24 mouse cellular contexts compared by ENCODE assay signal in genomic region chr4:73770592-73770991, GRCm38 (mm10). TPM values are rescaled to one million over a fixed set of nuclear protein-coding genes. Genes with fewer than 3 reads are reported as not detected.
A peak's percentile ranks its signal among the peaks of the same experiment; 100 is the strongest.
DNase-seq lines count a peak whose midpoint lies in the region; ATAC-seq lines count a peak whose summit lies in the region.
"Had no signal": no experiment of that assay in that cellular context is flagged by ENCODE, and none has a peak within 500 bp of the region (broad histone marks: within the 10 kb centered on the region; RNA-seq: fewer than 3 reads in every experiment).

No protein-coding gene starts in this region.

- H3K27me3 ChIP-seq in midbrain, embryonic 11.5 days (ENCODE audit: control insufficient read depth, insufficient read depth, low read length) = no peaks in the 10 kb centered on the region
- no peaks in the 10 kb centered on the region for H3K27me3 ChIP-seq in midbrain, embryonic 13.5 days
- no peaks in the 10 kb centered on the region for H3K27me3 ChIP-seq in embryonic facial prominence, embryonic 12.5 days
- H3K27me3 ChIP-seq in hindbrain, embryonic 16.5 days (replicated peaks; ENCODE audit: control insufficient read depth, insufficient read depth, low read length) = no peaks in the 10 kb centered on the region
- no peaks in the 10 kb centered on the region for H3K27me3 ChIP-seq in hindbrain, embryonic 11.5 days (ENCODE audit: control insufficient read depth, insufficient read depth, low read length)
- H3K27me3 ChIP-seq: CH12.LX; embryonic facial prominence, embryonic 15.5 days; forebrain, embryonic 12.5 days; heart, embryonic 12.5 days; hindbrain, embryonic 12.5 days had no signal

- no peaks in the 10 kb centered on the region for H3K36me3 ChIP-seq in midbrain, embryonic 11.5 days (ENCODE audit: control insufficient read depth, insufficient read depth, low read length)
- H3K36me3 ChIP-seq in midbrain, embryonic 13.5 days = no peaks in the 10 kb centered on the region
- no peaks in the 10 kb centered on the region for H3K36me3 ChIP-seq in embryonic facial prominence, embryonic 12.5 days
- no peaks in the 10 kb centered on the region for H3K36me3 ChIP-seq in hindbrain, embryonic 16.5 days (ENCODE audit: control insufficient read depth, insufficient read depth, low read length)
- H3K36me3 ChIP-seq in hindbrain, embryonic 11.5 days (ENCODE audit: control insufficient read depth, insufficient read depth, low read length) = no peaks in the 10 kb centered on the region
- H3K36me3 ChIP-seq: embryonic facial prominence, embryonic 15.5 days; forebrain, embryonic 12.5 days; heart, embryonic 12.5 days; hindbrain, embryonic 12.5 days had no signal

- H3K9ac ChIP-seq in midbrain, embryonic 11.5 days (ENCODE audit: low read length) = no peak overlapping the region
- H3K9ac ChIP-seq in midbrain, embryonic 13.5 days (replicated peaks) = no peak overlapping the region
- H3K9ac ChIP-seq in embryonic facial prominence, embryonic 12.5 days = no peak overlapping the region
- no peak overlapping the region for H3K9ac ChIP-seq in hindbrain, embryonic 16.5 days (ENCODE audit: low read depth, low read length)
- no peak overlapping the region for H3K9ac ChIP-seq in hindbrain, embryonic 11.5 days (ENCODE audit: low read depth, low read length)
- H3K9ac ChIP-seq: embryonic facial prominence, embryonic 15.5 days; forebrain, embryonic 12.5 days; heart, embryonic 12.5 days; hindbrain, embryonic 12.5 days had no signal

- H3K27ac ChIP-seq in midbrain, embryonic 11.5 days (ENCODE audit: low read depth, low read length) = no peak overlapping the region
- H3K27ac ChIP-seq in midbrain, embryonic 13.5 days = no peak overlapping the region
- H3K27ac ChIP-seq in embryonic facial prominence, embryonic 12.5 days = no peak overlapping the region
- H3K27ac ChIP-seq in hindbrain, embryonic 16.5 days (ENCODE audit: low read depth, low read length) = no peak overlapping the region
- H3K27ac ChIP-seq in hindbrain, embryonic 11.5 days (ENCODE audit: low read depth, low read length) = no peak overlapping the region
- H3K27ac ChIP-seq: embryonic facial prominence, embryonic 15.5 days; forebrain, embryonic 12.5 days; hindbrain, embryonic 12.5 days; hindbrain, postnatal 0 days had no signal

- H3K4me2 ChIP-seq in midbrain, embryonic 11.5 days = no peak overlapping the region
- H3K4me2 ChIP-seq in midbrain, embryonic 13.5 days (replicated peaks) = no peak overlapping the region
- H3K4me2 ChIP-seq in embryonic facial prominence, embryonic 12.5 days (replicated peaks) = no peak overlapping the region
- H3K4me2 ChIP-seq in hindbrain, embryonic 16.5 days (ENCODE audit: low read length) = no peak overlapping the region
- H3K4me2 ChIP-seq in hindbrain, embryonic 11.5 days (replicated peaks; ENCODE audit: low read depth, low read length) = no peak overlapping the region
- H3K4me2 ChIP-seq: embryonic facial prominence, embryonic 15.5 days; forebrain, embryonic 12.5 days; heart, embryonic 12.5 days; hindbrain, embryonic 12.5 days had no signal

- peak; percentile 67 for ATAC-seq in midbrain, embryonic 11.5 days (ENCODE audit: low FRiP score)
- no peak for ATAC-seq in midbrain, embryonic 13.5 days
- peak; percentile 16; the same call in 1 of the 2 replicates for ATAC-seq in embryonic facial prominence, embryonic 12.5 days (ENCODE audit: insufficient number of reproducible peaks, insufficient read depth, low FRiP score, low TSS enrichment)
- ATAC-seq in hindbrain, embryonic 16.5 days = no peak
- ATAC-seq in hindbrain, embryonic 11.5 days (ENCODE audit: low FRiP score) = no peak
- ATAC-seq: forebrain, embryonic 16.5 days; hindbrain, postnatal 0 days had no signal

- H3K4me1 ChIP-seq in midbrain, embryonic 11.5 days (ENCODE audit: control insufficient read depth, insufficient read depth, low read length) = 0 out of 2 replicates have a peak, but pooled peaks cover 3% of the 10 kb centered on the region
- H3K4me1 ChIP-seq in midbrain, embryonic 13.5 days (replicated peaks) = 0 out of 2 replicates have a peak, but pooled peaks cover 4% of the 10 kb centered on the region
- peaks cover 6% of the 10 kb centered on the region; the same call in 1 of the 2 replicates for H3K4me1 ChIP-seq in embryonic facial prominence, embryonic 12.5 days
- no peaks in the 10 kb centered on the region for H3K4me1 ChIP-seq in hindbrain, embryonic 16.5 days (ENCODE audit: control insufficient read depth, insufficient read depth, low read depth, low read length)
- H3K4me1 ChIP-seq in hindbrain, embryonic 11.5 days (replicated peaks; ENCODE audit: control insufficient read depth, insufficient read depth, low read length) = no peaks in the 10 kb centered on the region
- H3K4me1 ChIP-seq: embryonic facial prominence, embryonic 15.5 days; hindbrain, embryonic 12.5 days had no signal

- H3K9me3 ChIP-seq in midbrain, embryonic 11.5 days (ENCODE audit: control insufficient read depth, low read length) = no peaks in the 10 kb centered on the region
- H3K9me3 ChIP-seq in midbrain, embryonic 13.5 days = no peaks in the 10 kb centered on the region
- no peaks in the 10 kb centered on the region for H3K9me3 ChIP-seq in embryonic facial prominence, embryonic 12.5 days
- H3K9me3 ChIP-seq in hindbrain, embryonic 16.5 days (ENCODE audit: control insufficient read depth, low read length) = no peaks in the 10 kb centered on the region
- H3K9me3 ChIP-seq in hindbrain, embryonic 11.5 days (ENCODE audit: control insufficient read depth, low read length) = no peaks in the 10 kb centered on the region
- H3K9me3 ChIP-seq: embryonic facial prominence, embryonic 15.5 days; forebrain, embryonic 12.5 days; heart, embryonic 12.5 days; hindbrain, embryonic 12.5 days had no signal

- DNase-seq in midbrain, embryonic 11.5 days (ENCODE audit: low spot score, missing footprints) = peak; percentile 77
- peak; percentile 21 for DNase-seq in embryo, embryonic 10.5 days (ENCODE audit: low spot score)
- no peak for DNase-seq in hindbrain, embryonic 11.5 days (ENCODE audit: low spot score)
- DNase-seq in layer of hippocampus, postnatal 25 days (ENCODE audit: extremely low spot score in 1 of 2, low spot score in 1 of 2) = no peak
- DNase-seq: adrenal gland, adult 2 months; adrenal gland, postnatal 36 days; cerebellum, adult 11 months; cerebellum, adult 8-10 months; cerebellum, postnatal 14 days; gastrocnemius, postnatal 10 days; heart, adult 18-20 months; kidney, adult 11 months had no signal

- no peak overlapping the region for H3K4me3 ChIP-seq in midbrain, embryonic 11.5 days (ENCODE audit: low read depth, low read length)
- no peak overlapping the region for H3K4me3 ChIP-seq in midbrain, embryonic 13.5 days (replicated peaks)
- H3K4me3 ChIP-seq in embryonic facial prominence, embryonic 12.5 days = no peak overlapping the region
- no peak overlapping the region for H3K4me3 ChIP-seq in hindbrain, embryonic 16.5 days (ENCODE audit: low read length)
- H3K4me3 ChIP-seq in hindbrain, embryonic 11.5 days (ENCODE audit: low read depth, low read length) = no peak overlapping the region
- H3K4me3 ChIP-seq: embryonic facial prominence, embryonic 15.5 days; erythroblast, embryonic 14.5 days; forebrain, embryonic 12.5 days; heart, embryonic 12.5 days; hindbrain, embryonic 12.5 days had no signal

RNA-seq across cellular contexts. Expression of gene Rasef, which starts 20.2 kb away (rescaled TPM):
- polyA plus RNA-seq in midbrain, embryonic 11.5 days (2014; fragmentation: Nextera tagmentation; extraction: Ambion mirVana) = 0.05 and 0.22 TPM in 2 replicates
- 0.08 and 0.09 TPM in 2 replicates for polyA plus RNA-seq in midbrain, embryonic 13.5 days (2015; fragmentation: Nextera tagmentation; extraction: Ambion mirVana)
- 2.4 and 3.6 TPM in 2 replicates for polyA plus RNA-seq in embryonic facial prominence, embryonic 12.5 days (2016; fragmentation: Nextera tagmentation; extraction: Ambion mirVana)
- polyA plus RNA-seq in hindbrain, embryonic 16.5 days (2015; fragmentation: Nextera tagmentation; extraction: Ambion mirVana) = 0.46 and 0.57 TPM in 2 replicates
- polyA plus RNA-seq in hindbrain, embryonic 11.5 days (2014; fragmentation: Nextera tagmentation; extraction: Ambion mirVana) = 0.59 and 0.78 TPM in 2 replicates
- total RNA-seq in layer of hippocampus, postnatal 25 days (2021) = under 1 TPM; 0.12 to 0.21 TPM
- total RNA-seq: adrenal gland, adult 2 months; adrenal gland, postnatal 36 days; common myeloid progenitor, adult 5-6 weeks had no signal
- polyA plus RNA-seq: adrenal gland, adult 2 months; erythroblast, embryonic 14.5 days had no signal

Comparison
In these comparisons a context has a peak if more than half of its experiments do, and no peak if none do; other contexts are left out.
1. ATAC-seq: peak in midbrain, embryonic 11.5 days (single experiment) and embryonic facial prominence, embryonic 12.5 days (single experiment); none in midbrain, embryonic 13.5 days (single experiment), hindbrain, embryonic 16.5 days (single experiment) and hindbrain, embryonic 11.5 days (single experiment).
2. DNase-seq: peak in midbrain, embryonic 11.5 days (single experiment) and embryo, embryonic 10.5 days (single experiment); none in hindbrain, embryonic 11.5 days (single experiment) and layer of hippocampus, postnatal 25 days (0 of 2).